Mouse (Mus musculus): Measurements from ENCODE around the gene Camk2n2.

The Camk2n2 gene

GRCm38 (mm10) chr16:20610501-20611356 is 10.4 kb downstream of the Camk2n2 start:
- peak; percentile 76 for DNase-seq (ENCODE audit: low spot score)

- no peak for DNase-seq (ENCODE audit: low spot score)
Observed at GRCm38 (mm10) chr16:20604705-20605104, 16.4 kb downstream of the Camk2n2 start.

GRCm38 (mm10) chr16:20600511-20600910 is 20.6 kb downstream of the Camk2n2 start:
- no peak for DNase-seq (ENCODE audit: low spot score)

- DNase-seq (ENCODE audit: low spot score) = no peak
Observed at GRCm38 (mm10) chr16:20596687-20597441, 24.2 kb downstream of the Camk2n2 start.

- DNase-seq (ENCODE audit: low spot score) = no peak
Observed at GRCm38 (mm10) chr16:20595737-20596136, 25.4 kb downstream of the Camk2n2 start.

GRCm38 (mm10) chr16:20595060-20595673 is 25.9 kb downstream of the Camk2n2 start:
- no peak for DNase-seq (ENCODE audit: low spot score)

- no peak for DNase-seq (ENCODE audit: low spot score)
Observed at GRCm38 (mm10) chr16:20591076-20591705, 29.9 kb downstream of the Camk2n2 start.

- no peak for DNase-seq (ENCODE audit: low spot score)
Observed at GRCm38 (mm10) chr16:20590680-20591038, 30.4 kb downstream of the Camk2n2 start.

GRCm38 (mm10) chr16:20589939-20590679 is 31.0 kb downstream of the Camk2n2 start:
- peak; percentile 33 for DNase-seq (ENCODE audit: low spot score)

- no peak for DNase-seq (ENCODE audit: low spot score)
Observed at GRCm38 (mm10) chr16:20589366-20589938, 31.6 kb downstream of the Camk2n2 start, which contains the start of gene Vwa5b2. Gene Vwa5b2, plus strand, starts transcription at chr16:20589471.
